Mouse (Mus musculus) cerebellum, adult 2 months (tissue): Measurements from ENCODE around the gene Ccl20. TPM values are rescaled to one million over a fixed set of nuclear protein-coding genes. Genes with fewer than 3 reads are reported as not detected.

Experiments used
- DNase-seq, 2 experiments: peaks; one replicate each; pipeline ENCODE4 v3.0.0; 2021
- H3K27ac ChIP-seq: fragments of 200-500 bp; 2 replicates; pipeline ENCODE4 v1.5.1; 2012; ENCODE audit warnings: low read length, control low read depth, inconsistent platforms; ENCODE audit not compliant: insufficient read depth
- H3K27me3 ChIP-seq: fragments of 200-500 bp; 2 replicates; pipeline ENCODE4 v1.6.1; 2012; ENCODE audit warnings: inconsistent platforms, mild to moderate bottlenecking, low read length, moderate library complexity; ENCODE audit not compliant: control insufficient read depth, insufficient read depth
- H3K4me1 ChIP-seq: fragments of 200-500 bp; 2 replicates; pipeline ENCODE4 v1.6.1; 2011; ENCODE audit warnings: low read length; ENCODE audit not compliant: control insufficient read depth, insufficient read depth
- H3K4me3 ChIP-seq: fragments of 200-500 bp; replicated peaks from 2 replicates; pipeline ENCODE3; 2011; ENCODE audit warnings: mild to moderate bottlenecking, low read depth, low read length, control low read depth; ENCODE audit not compliant: insufficient read depth
- CTCF ChIP-seq: fragments of 200-500 bp; IDR thresholded peaks from 2 replicates; pipeline ENCODE4 v1.5.1; 2011; ENCODE audit warnings: low read depth, mild to moderate bottlenecking, control low read depth, low read length, moderate library complexity, borderline replicate concordance; ENCODE audit not compliant: insufficient read depth
- POLR2A ChIP-seq: fragments of 200-500 bp; IDR thresholded peaks from 2 replicates; pipeline ENCODE4 v1.6.1; 2011; ENCODE audit warnings: low read length, control low read depth, borderline replicate concordance; ENCODE audit not compliant: insufficient read depth
- WGBS: fragments of 180-500 bp; shearing (Covaris S2); methylation state at CpG from one replicate; pipeline ENCODE4 v1.1.7; 2018; 5-methylcytosine and 5-hydroxymethylcytosine counted together
- polyA plus RNA-seq: library from polyadenylated mRNA; depleted of rRNA; stranded (reverse); fragments of >200 nt; gene quantifications from 2 replicates; pipeline ENCODE4 v1.2.3, GENCODE M21; 2012

The Ccl20 gene
- polyA plus RNA-seq, 1 experiment = not detected

- WGBS = 79% methylated on average over 4 of the region's 4 CpGs
- no peak for TF ChIP-seq CTCF
- no peak for TF ChIP-seq POLR2A
- no peak for DNase-seq
- Histone ChIP-seq H3K27me3 (no peaks in the 10 kb centered on the region), H3K4me3 (no peak overlapping the region), H3K4me1 (no peaks in the 10 kb centered on the region), H3K27ac (no peak overlapping the region)
Measured at GRCm38 (mm10) chr1:83096935-83097334, 19.6 kb upstream of the Ccl20 start.

DNA sequence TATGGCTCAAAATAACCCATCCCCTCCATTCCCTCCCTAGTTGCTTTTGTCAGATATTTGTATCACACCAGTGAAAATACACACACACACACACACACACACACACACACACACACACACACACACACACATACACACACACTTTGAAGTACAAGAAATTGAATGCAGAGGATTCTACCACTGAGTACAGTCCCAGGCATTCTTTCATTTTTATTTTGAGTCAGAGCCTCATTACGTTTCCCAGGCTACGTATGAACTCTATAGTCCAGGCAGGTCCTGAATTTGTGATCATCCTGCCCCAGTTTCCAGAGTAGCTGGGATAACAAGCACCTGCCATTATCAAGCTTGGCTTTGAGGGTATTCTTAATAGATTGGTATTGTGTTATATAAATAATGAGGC, 17.4 kb upstream of the Ccl20 start:
- no peak for DNase-seq
- H3K4me3 ChIP-seq = no peak overlapping the region
- no peaks in the 10 kb centered on the region for H3K27me3 ChIP-seq
- no peak for TF ChIP-seq CTCF
- no peak for TF ChIP-seq POLR2A
- WGBS = 76% methylated on average over 2 of the region's 2 CpGs
- no peak overlapping the region for H3K27ac ChIP-seq
- H3K4me1 ChIP-seq = no peaks in the 10 kb centered on the region

DNA sequence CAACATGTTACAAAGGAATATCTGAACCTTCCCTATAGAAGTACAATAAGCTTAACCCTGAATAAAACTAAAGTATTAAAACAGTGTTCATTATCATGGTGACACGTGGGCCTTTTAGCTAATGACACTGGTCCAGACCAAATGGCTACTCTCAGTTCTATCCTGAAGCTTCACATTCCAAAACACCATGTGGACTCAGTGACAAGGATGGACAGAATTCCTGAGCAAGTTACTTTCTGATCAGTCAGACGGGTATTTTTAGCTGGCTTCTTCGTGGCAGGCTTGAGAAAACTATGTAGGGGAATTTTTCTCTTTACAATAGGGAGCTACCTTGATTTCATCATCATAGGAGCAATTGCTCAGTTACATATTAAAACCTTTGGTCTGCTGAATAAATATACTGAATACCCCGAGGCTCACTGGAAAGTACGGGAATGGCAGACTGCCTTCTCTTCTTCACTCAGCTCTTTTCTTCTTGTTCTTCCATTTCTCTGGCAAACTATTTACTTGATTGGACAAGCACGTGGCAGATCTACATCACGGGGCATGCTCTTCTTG, 16.9 kb upstream of the Ccl20 start:
- Histone ChIP-seq H3K4me1 (no peaks in the 10 kb centered on the region), H3K27ac (no peak overlapping the region), H3K4me3 (no peak overlapping the region), H3K27me3 (no peaks in the 10 kb centered on the region)
- TF ChIP-seq CTCF = no peak
- TF ChIP-seq POLR2A = no peak
- DNase-seq = no peak
- WGBS = 83% methylated on average over 7 of the region's 7 CpGs

DNA sequence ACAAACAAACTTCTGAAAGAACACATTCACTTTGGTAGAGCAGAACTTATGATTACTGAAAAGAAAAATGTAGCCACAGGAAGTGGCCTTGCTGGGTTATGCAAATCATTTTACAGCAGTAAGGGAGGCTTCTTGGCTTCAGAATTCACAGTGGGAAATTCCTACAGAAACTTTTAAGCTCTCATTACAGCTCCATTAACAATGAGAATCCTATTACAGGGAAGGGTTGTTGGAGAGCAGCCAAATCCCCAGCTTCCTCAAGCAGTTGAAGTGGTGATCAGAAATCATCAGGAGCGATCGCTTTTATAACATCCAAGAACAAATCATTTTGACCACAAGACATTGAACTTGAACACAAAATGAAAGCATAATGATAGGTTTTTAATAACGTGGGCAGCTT, 14.7 kb upstream of the Ccl20 start:
- H3K27me3 ChIP-seq = no peaks in the 10 kb centered on the region
- H3K4me1 ChIP-seq = no peaks in the 10 kb centered on the region
- DNase-seq = no peak
- no peak overlapping the region for H3K4me3 ChIP-seq
- WGBS = 15% methylated on average over 3 of the region's 3 CpGs
- no peak overlapping the region for H3K27ac ChIP-seq
- no peak for TF ChIP-seq POLR2A
- TF ChIP-seq CTCF = no peak

- Histone ChIP-seq H3K27ac (no peak overlapping the region), H3K4me1 (no peaks in the 10 kb centered on the region), H3K27me3 (no peaks in the 10 kb centered on the region), H3K4me3 (no peak overlapping the region)
- TF ChIP-seq CTCF (no peak), POLR2A (no peak)
- 69% methylated on average over 1 of the region's 1 CpGs for WGBS
- DNase-seq = no peak
Measured at GRCm38 (mm10) chr1:83105464-83105863, 11.1 kb upstream of the Ccl20 start.

GRCm38 (mm10) chr1:83107410-83107978, 9.1 kb upstream of the Ccl20 start:
- DNase-seq = no peak
- 82% methylated on average over 5 of the region's 5 CpGs for WGBS
- no peak overlapping the region for H3K4me3 ChIP-seq
- no peaks in the 10 kb centered on the region for H3K4me1 ChIP-seq
- no peaks in the 10 kb centered on the region for H3K27me3 ChIP-seq
- H3K27ac ChIP-seq = no peak overlapping the region
- no peak for TF ChIP-seq POLR2A
- no peak for TF ChIP-seq CTCF

- no peak for DNase-seq
- H3K27me3 ChIP-seq = no peaks in the 10 kb centered on the region
- no peak overlapping the region for H3K4me3 ChIP-seq
- TF ChIP-seq POLR2A (no peak), CTCF (no peak)
- H3K27ac ChIP-seq = no peak overlapping the region
- no peaks in the 10 kb centered on the region for H3K4me1 ChIP-seq
Measured at GRCm38 (mm10) chr1:83110992-83111391, 5.6 kb upstream of the Ccl20 start.

GRCm38 (mm10) chr1:83111726-83112125, 4.8 kb upstream of the Ccl20 start:
- Histone ChIP-seq H3K4me3 (no peak overlapping the region), H3K4me1 (no peaks in the 10 kb centered on the region), H3K27ac (no peak overlapping the region), H3K27me3 (no peaks in the 10 kb centered on the region)
- DNase-seq = no peak
- 58% methylated on average over 5 of the region's 5 CpGs for WGBS
- TF ChIP-seq CTCF = no peak
- TF ChIP-seq POLR2A = no peak
